Mouse (Mus musculus) forebrain, postnatal 0 days (tissue): ENCODE data around the gene Eri3. TPM values are rescaled to one million over a fixed set of nuclear protein-coding genes. Genes with fewer than 3 reads are reported as not detected.

Experiments
- ATAC-seq: fragments of 200-750 bp; cut with Nextera tagmentation; 2 replicates; pipeline ENCODE4 v1.8.0; 2017; ENCODE audit warnings: mild to moderate bottlenecking, moderate library complexity
- DNase-seq: peaks from one replicate; pipeline ENCODE4 v3.0.0-alpha.2; 2015
- H3K27ac ChIP-seq: fragments of 300-500 bp; sonication (generic); 2 replicates; pipeline ENCODE4 v1.5.1; 2014; ENCODE audit warnings: low read depth, mild to moderate bottlenecking, antibody characterized with exemption, low read length, moderate library complexity, mixed read lengths
- H3K27me3 ChIP-seq: fragments of 300-500 bp; sonication (generic); 2 replicates; pipeline ENCODE4 v1.6.1; 2014; ENCODE audit warnings: mild to moderate bottlenecking, low read length, mixed read lengths; ENCODE audit not compliant: insufficient read depth
- H3K36me3 ChIP-seq: fragments of 300-500 bp; sonication (generic); 2 replicates; pipeline ENCODE4 v1.6.1; 2014; ENCODE audit warnings: mild to moderate bottlenecking, moderate library complexity; ENCODE audit not compliant: insufficient read depth
- H3K4me1 ChIP-seq: fragments of 300-500 bp; sonication (generic); 2 replicates; pipeline ENCODE4 v1.6.1; 2014; ENCODE audit warnings: antibody characterized with exemption; ENCODE audit not compliant: insufficient read depth
- H3K4me2 ChIP-seq: fragments of 300-500 bp; sonication (generic); 2 replicates; pipeline ENCODE4 v1.6.1; 2014; ENCODE audit warnings: low read depth, mild to moderate bottlenecking, moderate library complexity
- H3K4me3 ChIP-seq: fragments of 300-500 bp; sonication (generic); 2 replicates; pipeline ENCODE4 v1.5.1; 2014; ENCODE audit warnings: low read depth, low read length, mixed read lengths
- H3K9ac ChIP-seq: fragments of 300-500 bp; sonication (generic); 2 replicates; pipeline ENCODE4 v1.6.1; 2014; ENCODE audit warnings: mild to moderate bottlenecking
- H3K9me3 ChIP-seq: fragments of 300-500 bp; sonication (generic); 2 replicates; pipeline ENCODE4 v1.6.1; 2016; ENCODE audit warnings: low read length
- CTCF ChIP-seq: sonication (generic); IDR thresholded peaks from 2 replicates; pipeline ENCODE4 v1.5.1; 2016; ENCODE audit warnings: antibody characterized with exemption, control low read depth, low read depth
- WGBS: fragments of 180-500 bp; shearing (Covaris S2); extraction: QIAGEN DNeasy Blood & Tissue Kit; methylation state at CpG from one replicate; pipeline ENCODE4 v1.1.7; 2014; 5-methylcytosine and 5-hydroxymethylcytosine counted together
- polyA plus RNA-seq: library from polyadenylated mRNA; unstranded; fragments of >200 nt; fragmentation: Nextera tagmentation; extraction: Ambion mirVana; gene quantifications from 2 replicates; pipeline ENCODE4 v1.2.1, GENCODE M21; 2015
- total RNA-seq: library from RNA; depleted of rRNA; stranded (reverse); fragments of >200 nt; gene quantifications from 2 replicates; pipeline ENCODE4 v1.2.3, GENCODE M21; 2014

The Eri3 gene
- total and polyA plus RNA-seq, 2 experiments from 2014 or later: 269 to 379 TPM

GRCm38 (mm10) chr4:117551144-117552000 is 1.2 kb downstream of the Eri3 start:
- Histone ChIP-seq H3K36me3 (no peaks in the 10 kb centered on the region), H3K4me3 (peak overlapping the region; percentile 70), H3K27ac (no peak overlapping the region), H3K27me3 (no peaks in the 10 kb centered on the region), H3K4me1 (peaks cover 18% of the 10 kb centered on the region), H3K9ac (peak overlapping the region; percentile 80), H3K9me3 (no peaks in the 10 kb centered on the region), H3K4me2 (peak overlapping the region; percentile 73)
- no peak for TF ChIP-seq CTCF
- no peak for ATAC-seq
- peak; percentile 20 for DNase-seq
- 57% methylated on average over 8 of the region's 8 CpGs for WGBS

- no peak for DNase-seq
- Histone ChIP-seq H3K9me3 (no peaks in the 10 kb centered on the region), H3K36me3 (no peaks in the 10 kb centered on the region), H3K4me2 (no peak overlapping the region), H3K27me3 (no peaks in the 10 kb centered on the region), H3K9ac (no peak overlapping the region), H3K4me3 (no peak overlapping the region), H3K27ac (no peak overlapping the region), H3K4me1 (peaks cover 14% of the 10 kb centered on the region)
- 53% methylated on average over 2 of the region's 2 CpGs for WGBS
- no peak for ATAC-seq
- no peak for TF ChIP-seq CTCF
Observed at GRCm38 (mm10) chr4:117555495-117555894, 5.3 kb downstream of the Eri3 start.

GRCm38 (mm10) chr4:117556372-117556771 is 6.2 kb downstream of the Eri3 start:
- ATAC-seq (no peak), DNase-seq (no peak)
- H3K27ac ChIP-seq: 0 out of 2 replicates have a peak overlapping the region, but pooled peaks have one; percentile 45
- no peak overlapping the region for H3K4me2 ChIP-seq
- no peak overlapping the region for H3K4me3 ChIP-seq
- no peak for TF ChIP-seq CTCF
- no peaks in the 10 kb centered on the region for H3K27me3 ChIP-seq
- H3K4me1 ChIP-seq: peaks cover 10% of the 10 kb centered on the region
- H3K9ac ChIP-seq: no peak overlapping the region
- H3K9me3 ChIP-seq: no peaks in the 10 kb centered on the region
- WGBS: 19% methylated on average over 5 of the region's 5 CpGs
- H3K36me3 ChIP-seq: no peaks in the 10 kb centered on the region

GRCm38 (mm10) chr4:117557068-117557645 is 7.0 kb downstream of the Eri3 start:
- no peak for ATAC-seq
- no peaks in the 10 kb centered on the region for H3K36me3 ChIP-seq
- DNase-seq: no peak
- H3K9me3 ChIP-seq: no peaks in the 10 kb centered on the region
- 81% methylated on average over 5 of the region's 5 CpGs for WGBS
- no peak overlapping the region for H3K9ac ChIP-seq
- H3K27me3 ChIP-seq: no peaks in the 10 kb centered on the region
- H3K27ac ChIP-seq: no peak overlapping the region
- H3K4me2 ChIP-seq: no peak overlapping the region
- TF ChIP-seq CTCF: no peak
- no peak overlapping the region for H3K4me3 ChIP-seq
- H3K4me1 ChIP-seq: 0 out of 2 replicates have a peak, but pooled peaks cover 5% of the 10 kb centered on the region

GRCm38 (mm10) chr4:117563967-117564366 is 13.8 kb downstream of the Eri3 start:
- no peaks in the 10 kb centered on the region for H3K4me1 ChIP-seq
- no peak overlapping the region for H3K4me2 ChIP-seq
- WGBS: 88% methylated on average over 9 of the region's 9 CpGs
- DNase-seq (no peak), ATAC-seq (no peak)
- H3K27me3 ChIP-seq: no peaks in the 10 kb centered on the region
- peaks cover 15% of the 10 kb centered on the region; the same call in 1 of the 2 replicates for H3K36me3 ChIP-seq
- no peak for TF ChIP-seq CTCF
- H3K4me3 ChIP-seq: no peak overlapping the region
- H3K27ac ChIP-seq: no peak overlapping the region
- H3K9me3 ChIP-seq: no peaks in the 10 kb centered on the region
- H3K9ac ChIP-seq: no peak overlapping the region

GRCm38 (mm10) chr4:117568846-117569245 is 18.7 kb downstream of the Eri3 start:
- Histone ChIP-seq H3K9me3 (no peaks in the 10 kb centered on the region), H3K27ac (no peak overlapping the region), H3K9ac (no peak overlapping the region), H3K4me2 (no peak overlapping the region), H3K27me3 (no peaks in the 10 kb centered on the region), H3K4me1 (0 out of 2 replicates have a peak, but pooled peaks cover 5% of the 10 kb centered on the region), H3K4me3 (no peak overlapping the region), H3K36me3 (peaks cover 19% of the 10 kb centered on the region; the same call in 1 of the 2 replicates)
- WGBS: 66% methylated on average over 2 of the region's 2 CpGs
- no peak for ATAC-seq
- no peak for TF ChIP-seq CTCF
- no peak for DNase-seq

GRCm38 (mm10) chr4:117570964-117571363 is 20.8 kb downstream of the Eri3 start:
- Histone ChIP-seq H3K4me3 (no peak overlapping the region), H3K27ac (no peak overlapping the region), H3K36me3 (peaks cover 11% of the 10 kb centered on the region), H3K9me3 (no peaks in the 10 kb centered on the region), H3K4me1 (0 out of 2 replicates have a peak, but pooled peaks cover 5% of the 10 kb centered on the region), H3K9ac (no peak overlapping the region), H3K4me2 (no peak overlapping the region), H3K27me3 (no peaks in the 10 kb centered on the region)
- 61% methylated on average over 5 of the region's 5 CpGs for WGBS
- TF ChIP-seq CTCF: no peak
- no peak for ATAC-seq
- no peak for DNase-seq
